Mouse (Mus musculus) olfactory bulb, adult 2 months (tissue): ENCODE measurements around the gene Mael. TPM values are rescaled to one million over a fixed set of nuclear protein-coding genes. Genes with fewer than 3 reads are reported as not detected.

ENCODE experiments used
- H3K27ac ChIP-seq: fragments of 200-500 bp; 2 replicates; pipeline ENCODE4 v1.5.1; 2012; ENCODE audit warnings: low read depth, low read length; ENCODE audit not compliant: insufficient read depth
- H3K4me1 ChIP-seq: fragments of 200-500 bp; 2 replicates; pipeline ENCODE4 v1.6.1; 2012; ENCODE audit warnings: low read length; ENCODE audit not compliant: control insufficient read depth, insufficient read depth
- H3K4me3 ChIP-seq: fragments of 200-500 bp; 2 replicates; pipeline ENCODE4 v1.5.1; 2012; ENCODE audit warnings: mild to moderate bottlenecking, low read depth, low read length, moderate library complexity; ENCODE audit not compliant: insufficient read depth
- CTCF ChIP-seq: fragments of 200-500 bp; IDR thresholded peaks from 2 replicates; pipeline ENCODE4 v1.5.1; 2012; ENCODE audit warnings: low read depth, mild to moderate bottlenecking, low read length, moderate library complexity; ENCODE audit not compliant: insufficient read depth
- POLR2A ChIP-seq: fragments of 200-500 bp; IDR thresholded peaks from 2 replicates; pipeline ENCODE4 v1.6.1; 2012; ENCODE audit warnings: mild to moderate bottlenecking, low read depth, low read length, moderate library complexity; ENCODE audit not compliant: insufficient read depth
- WGBS: fragments of 180-500 bp; shearing (Covaris S2); methylation state at CpG from one replicate; pipeline ENCODE4 v1.1.7; 2018; 5-methylcytosine and 5-hydroxymethylcytosine counted together
- polyA plus RNA-seq: library from polyadenylated mRNA; stranded (reverse); fragments of >200 nt; gene quantifications from 2 replicates; pipeline ENCODE4 v1.2.4, GENCODE M21; 2012; ENCODE audit warnings: low replicate concordance; ENCODE audit not compliant: missing spikeins, insufficient read depth, insufficient read length

Gene Mael
- polyA plus RNA-seq, 1 experiment = not detected

DNA sequence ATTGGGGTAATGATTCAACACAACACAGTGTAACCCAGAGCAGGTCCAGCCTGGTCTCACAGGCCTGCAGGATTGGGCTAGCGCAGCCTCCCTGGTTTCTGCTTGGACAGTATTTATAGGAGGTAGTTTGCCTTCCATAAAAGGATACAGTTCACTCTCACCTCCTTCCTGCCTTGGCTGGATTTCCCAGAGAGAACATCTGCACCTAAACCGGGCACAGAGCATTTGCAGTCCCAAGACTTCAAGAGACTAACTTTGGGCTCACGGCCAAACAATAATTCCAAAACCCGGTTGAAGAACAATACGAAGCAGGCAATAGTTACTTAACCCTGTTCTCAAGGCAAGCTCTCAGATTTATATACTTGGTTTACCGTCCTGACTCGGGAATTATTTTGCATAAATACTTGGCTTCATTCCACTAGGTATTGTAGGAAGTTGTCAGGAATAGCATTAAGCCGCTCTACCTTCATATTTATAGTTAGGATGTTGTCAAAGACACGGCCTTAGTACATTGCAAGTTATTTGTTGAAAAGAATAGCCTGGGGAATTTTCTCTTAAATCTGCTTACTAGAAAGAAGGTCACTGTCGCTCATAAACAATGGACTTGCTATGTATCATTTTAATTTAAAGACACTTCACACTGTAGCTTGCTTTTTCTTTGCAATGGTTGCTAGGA is 55.5 kb downstream of the Mael start:
- no peak overlapping the region for H3K27ac ChIP-seq

DNA sequence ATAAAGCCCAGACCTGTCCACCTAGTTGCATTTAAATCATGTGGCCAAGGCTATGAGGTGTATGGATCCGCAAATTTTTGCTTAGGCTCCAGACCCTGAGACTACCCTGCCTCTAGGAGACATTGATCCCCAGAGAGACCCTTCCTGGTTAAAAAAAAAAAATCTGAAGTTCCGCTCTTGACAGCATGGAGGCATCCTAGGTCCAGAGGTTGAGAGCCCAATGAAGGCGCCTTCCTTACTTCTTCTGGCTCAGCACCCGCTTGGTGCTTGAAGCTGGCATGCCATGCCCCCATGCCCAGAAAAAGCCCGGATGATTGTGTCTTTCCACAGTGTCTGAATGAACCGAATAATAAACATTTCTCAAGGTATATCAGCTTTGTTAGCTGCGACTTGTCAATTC is 57.0 kb downstream of the Mael start:
- WGBS = 89% methylated on average over 7 of the region's 7 CpGs
- no peak overlapping the region for H3K4me3 ChIP-seq
- peaks cover 6% of the 10 kb centered on the region for H3K4me1 ChIP-seq
- TF ChIP-seq POLR2A (no peak), CTCF (no peak)
- no peak overlapping the region for H3K27ac ChIP-seq

More for the DNA sequence above, 55.5 kb downstream of the Mael start:
- WGBS = 63% methylated on average over 10 of the region's 10 CpGs
- no peak for TF ChIP-seq POLR2A
- no peak for TF ChIP-seq CTCF
- Histone ChIP-seq H3K4me1 (peaks cover 6% of the 10 kb centered on the region), H3K4me3 (no peak overlapping the region)

DNA sequence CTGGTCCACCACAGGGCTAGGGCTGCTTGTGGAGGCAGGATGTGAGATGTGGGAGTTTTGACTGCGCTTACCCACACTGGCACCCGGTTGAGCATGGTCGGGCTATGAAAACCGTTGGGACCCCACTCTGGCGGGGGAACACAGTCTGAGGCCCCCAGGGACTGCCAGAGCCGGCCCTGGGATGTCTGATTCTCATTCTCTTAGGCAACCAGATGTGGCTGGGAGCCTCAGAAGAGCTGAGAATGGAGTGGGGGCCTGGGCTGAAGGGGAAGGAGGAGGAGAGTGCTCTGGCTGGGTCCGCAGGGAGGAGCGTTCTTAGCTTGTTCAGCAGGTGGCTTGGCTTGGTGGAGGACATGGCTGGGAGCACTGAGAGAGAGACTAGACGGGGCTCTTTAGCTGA is 64.9 kb downstream of the Mael start:
- Histone ChIP-seq H3K27ac (no peak overlapping the region), H3K4me3 (no peak overlapping the region), H3K4me1 (no peaks in the 10 kb centered on the region)
- whole genome bisulfite sequencing = 82% methylated on average over 9 of the region's 9 CpGs
- TF ChIP-seq POLR2A = no peak
- TF ChIP-seq CTCF = no peak

DNA sequence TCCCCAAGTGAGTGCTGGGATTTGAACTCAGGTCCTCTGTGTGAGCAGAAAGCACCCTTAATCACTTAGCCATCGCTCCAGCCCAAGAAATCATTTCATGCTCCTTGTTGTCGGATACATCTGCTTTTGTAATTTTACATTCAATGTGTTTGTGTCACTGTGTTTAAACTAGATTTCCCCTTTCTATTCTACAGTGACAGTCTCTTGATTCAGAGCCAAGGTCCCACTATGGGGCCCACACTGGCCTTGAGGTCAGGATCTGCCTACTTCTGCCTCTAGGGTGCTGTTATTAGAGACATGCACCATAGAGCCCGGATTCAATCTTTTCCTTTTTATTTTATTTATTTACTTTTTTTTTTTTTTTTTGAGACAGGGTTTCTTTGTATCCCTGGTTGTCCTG is 65.6 kb downstream of the Mael start:
- TF ChIP-seq CTCF (no peak), POLR2A (no peak)
- Histone ChIP-seq H3K4me1 (no peaks in the 10 kb centered on the region), H3K4me3 (no peak overlapping the region), H3K27ac (no peak overlapping the region)
- 82% methylated on average over 3 of the region's 3 CpGs for WGBS

DNA sequence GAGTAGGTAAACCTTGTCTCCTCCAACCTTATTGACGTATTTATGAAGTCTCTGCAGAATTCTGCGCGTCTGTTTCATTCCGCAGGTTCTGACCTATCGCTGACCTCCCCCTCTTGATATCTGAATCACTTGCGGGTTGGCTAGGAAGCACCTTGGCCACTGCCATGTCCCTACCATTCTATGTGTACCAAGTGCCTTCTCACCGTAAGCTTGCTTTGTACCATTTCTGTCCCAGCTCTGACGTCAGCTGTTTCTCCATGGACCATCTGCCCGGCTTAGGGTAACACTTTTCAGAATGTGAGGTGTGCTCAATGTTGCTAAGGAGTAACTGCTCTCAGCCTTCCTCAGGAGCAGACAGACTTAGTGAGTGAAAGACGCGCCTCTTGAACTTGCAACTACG is 67.7 kb downstream of the Mael start:
- H3K4me1 ChIP-seq = no peaks in the 10 kb centered on the region
- TF ChIP-seq POLR2A = no peak
- TF ChIP-seq CTCF = no peak
- H3K27ac ChIP-seq = no peak overlapping the region
- no peak overlapping the region for H3K4me3 ChIP-seq
- WGBS = 96% methylated on average over 12 of the region's 12 CpGs

DNA sequence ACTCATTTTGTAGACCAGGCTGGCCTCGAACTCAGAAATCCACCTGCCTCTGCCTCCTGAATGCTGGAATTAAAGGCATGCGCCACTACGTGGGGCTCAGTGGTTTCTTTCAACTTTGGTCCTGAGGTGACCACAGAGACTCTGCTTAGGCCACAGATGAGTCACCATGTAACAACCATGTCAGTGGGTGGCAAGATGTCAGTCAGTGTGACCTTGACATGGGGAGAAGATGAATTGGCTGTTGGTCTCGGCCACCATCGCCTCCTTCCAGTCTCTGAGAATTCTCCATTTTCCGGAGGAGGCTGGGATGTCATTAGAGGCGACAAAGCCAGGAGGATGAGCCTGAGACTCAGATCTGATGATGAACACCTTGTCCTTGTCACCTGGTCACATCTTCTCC is 68.8 kb downstream of the Mael start:
- Histone ChIP-seq H3K27ac (no peak overlapping the region), H3K4me3 (no peak overlapping the region), H3K4me1 (no peaks in the 10 kb centered on the region)
- WGBS = 94% methylated on average over 7 of the region's 7 CpGs
- TF ChIP-seq POLR2A (no peak), CTCF (no peak)

DNA sequence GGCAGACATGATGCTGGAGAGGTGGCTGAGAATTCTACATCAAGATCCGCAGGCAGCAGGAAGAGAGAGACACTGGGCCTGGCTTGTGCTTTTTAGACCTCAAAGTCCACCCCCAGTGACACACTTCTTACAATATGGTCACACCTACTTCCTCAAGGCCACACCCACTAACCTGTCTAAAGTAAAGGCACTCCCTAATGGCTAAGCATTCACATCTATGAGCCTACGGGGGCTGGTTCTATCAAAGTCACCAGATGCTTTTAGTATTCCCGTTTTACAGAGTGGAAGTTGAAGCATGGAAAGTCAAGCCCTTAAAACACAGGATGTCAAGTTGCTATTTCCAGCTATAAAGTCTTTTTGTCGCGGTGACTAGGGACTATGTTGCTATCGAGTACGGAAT is 70.5 kb downstream of the Mael start:
- H3K27ac ChIP-seq = no peak overlapping the region
- H3K4me3 ChIP-seq = no peak overlapping the region
- 90% methylated on average over 7 of the region's 7 CpGs for WGBS
- no peak for TF ChIP-seq POLR2A
- no peak for TF ChIP-seq CTCF
- no peaks in the 10 kb centered on the region for H3K4me1 ChIP-seq

DNA sequence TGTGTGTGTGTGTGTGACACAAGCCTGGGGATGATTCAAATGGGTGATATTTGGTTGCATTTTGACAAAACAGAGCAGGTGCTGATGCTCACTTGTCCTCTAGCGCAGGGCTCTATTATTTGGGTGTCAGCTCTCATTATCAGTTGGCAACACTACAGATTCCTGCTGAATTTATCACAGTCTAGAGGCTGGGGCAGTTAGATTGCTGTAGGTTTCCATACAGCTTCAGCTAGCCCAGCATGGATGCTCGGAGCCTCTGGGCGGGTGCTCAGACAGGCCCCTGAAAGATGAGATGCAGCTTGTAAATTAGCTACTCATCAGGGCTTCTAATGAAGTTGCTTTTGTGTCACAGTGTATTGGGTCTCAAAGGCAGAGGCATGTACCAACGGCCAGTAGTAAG is 71.1 kb downstream of the Mael start:
- H3K27ac ChIP-seq = no peak overlapping the region
- H3K4me1 ChIP-seq = no peaks in the 10 kb centered on the region
- TF ChIP-seq POLR2A = no peak
- TF ChIP-seq CTCF = no peak
- WGBS = 69% methylated on average over 4 of the region's 4 CpGs
- H3K4me3 ChIP-seq = no peak overlapping the region

DNA sequence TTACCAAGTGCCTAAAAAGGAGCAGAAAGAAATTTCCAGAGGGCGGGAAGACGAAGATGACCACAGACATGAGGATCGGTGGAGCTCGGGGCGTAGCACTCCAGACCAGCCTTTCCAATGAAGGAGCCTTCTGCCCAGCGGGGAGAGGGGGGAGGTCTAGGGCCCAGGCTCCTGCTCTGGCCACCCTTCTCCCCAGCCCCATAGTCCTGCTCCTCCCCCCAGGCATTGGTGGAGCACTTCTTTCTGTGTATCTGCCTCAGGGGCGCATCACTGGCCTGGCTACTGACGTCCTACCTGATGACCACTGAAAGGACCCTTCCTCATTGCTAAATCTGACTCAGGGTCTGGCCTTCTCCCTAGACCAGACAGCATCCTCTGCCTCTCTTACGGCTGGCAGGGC is 73.4 kb downstream of the Mael start:
- no peak overlapping the region for H3K27ac ChIP-seq
- 93% methylated on average over 9 of the region's 9 CpGs for WGBS

DNA sequence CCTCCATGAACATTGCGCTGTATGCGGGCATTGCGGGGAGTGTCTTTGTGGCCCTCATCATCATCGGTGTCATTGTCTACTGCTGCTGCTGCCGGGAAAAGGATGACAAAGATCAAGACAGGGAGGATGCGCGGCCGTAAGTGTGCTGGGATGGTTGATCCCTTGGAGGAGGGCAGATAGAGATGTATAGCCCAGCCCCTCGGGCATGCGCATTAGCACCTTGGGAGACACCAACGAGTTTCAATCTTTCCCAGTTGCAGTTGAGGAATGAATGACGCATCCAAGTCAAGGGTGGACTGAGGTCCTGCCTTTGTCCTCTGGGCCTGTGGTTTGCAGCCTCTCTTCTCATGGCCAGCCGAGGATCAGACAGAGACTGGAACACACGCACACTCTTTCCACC is 74.0 kb downstream of the Mael start:
- 97% methylated on average over 14 of the region's 14 CpGs for WGBS
- Histone ChIP-seq H3K4me3 (no peak overlapping the region), H3K4me1 (0 out of 2 replicates have a peak, but pooled peaks cover 2% of the 10 kb centered on the region), H3K27ac (no peak overlapping the region)
- TF ChIP-seq POLR2A (no peak), CTCF (no peak)

More for the DNA sequence above, 73.4 kb downstream of the Mael start:
- H3K4me1 ChIP-seq = 0 out of 2 replicates have a peak, but pooled peaks cover 2% of the 10 kb centered on the region
- no peak overlapping the region for H3K4me3 ChIP-seq
- no peak for TF ChIP-seq POLR2A
- TF ChIP-seq CTCF = no peak
